Mouse (Mus musculus) myocyte (in vitro differentiated cells): ENCODE data around the gene Mdh1. TPM values are rescaled to one million over a fixed set of nuclear protein-coding genes. Genes with fewer than 3 reads are reported as not detected.

Experiments
- H3K27me3 ChIP-seq: one replicate; pipeline ENCODE4 v1.6.1; 2011; ENCODE audit not compliant: control insufficient read depth, insufficient read depth, insufficient read length
- H3K36me3 ChIP-seq: one replicate; pipeline ENCODE4 v1.6.1; 2011; ENCODE audit not compliant: control insufficient read depth, insufficient read depth
- H3K4me2 ChIP-seq: one replicate; pipeline ENCODE4 v1.6.1; 2011; ENCODE audit warnings: low read depth, control low read depth
- H3K4me3 ChIP-seq: one replicate; pipeline ENCODE4 v1.5.1; 2011; ENCODE audit warnings: mild to moderate bottlenecking, control low read depth, moderate library complexity
- H3K79me2 ChIP-seq: one replicate; pipeline ENCODE4 v1.6.1; 2011; ENCODE audit not compliant: control insufficient read depth, insufficient read depth
- H3ac ChIP-seq: one replicate; pipeline ENCODE4 v1.6.1; 2011; ENCODE audit not compliant: control insufficient read depth, insufficient read length
- CEBPB ChIP-seq: IDR thresholded peaks from 2 replicates; pipeline ENCODE4 v1.6.1; 2011; ENCODE audit warnings: mild to moderate bottlenecking, moderate library complexity; ENCODE audit not compliant: poor library complexity, insufficient read depth, severe bottlenecking
- E2F4 ChIP-seq: IDR thresholded peaks from one replicate; pipeline ENCODE4 v1.6.1; 2011; ENCODE audit warnings: mild to moderate bottlenecking, control low read depth, moderate library complexity; ENCODE audit not compliant: insufficient read depth
- MAX ChIP-seq: IDR thresholded peaks from one replicate; pipeline ENCODE4 v1.6.1; 2011; ENCODE audit warnings: low read depth, mild to moderate bottlenecking, control low read depth
- MYOD1 ChIP-seq, 3 experiments: IDR thresholded peaks; one replicate each; pipeline ENCODE4 v1.6.1; 2011; ENCODE audit warnings: control low read depth in 2 of 3, low read depth in 2 of 3, mild to moderate bottlenecking in 2 of 3, moderate library complexity in 1 of 3; ENCODE audit not compliant: insufficient read length in 2 of 3, control insufficient read depth in 1 of 3
- MYOG ChIP-seq, 3 experiments: IDR thresholded peaks; one replicate each; pipeline ENCODE4 v1.6.1; 2011; ENCODE audit warnings: control low read depth in 2 of 3, low read depth in 2 of 3, mild to moderate bottlenecking in 2 of 3; ENCODE audit not compliant: insufficient read length in 2 of 3, control insufficient read depth in 1 of 3, insufficient read depth in 1 of 3
- POLR2A ChIP-seq: IDR thresholded peaks from one replicate; pipeline ENCODE4 v1.6.1; 2011; ENCODE audit warnings: low read depth, mild to moderate bottlenecking, control low read depth, moderate library complexity; ENCODE audit not compliant: insufficient read length
- POLR2AphosphoS2 ChIP-seq: IDR thresholded peaks from one replicate; pipeline ENCODE4 v1.6.1; 2011; ENCODE audit warnings: low read depth, control low read depth; ENCODE audit not compliant: insufficient read length
- REST ChIP-seq: IDR thresholded peaks from one replicate; pipeline ENCODE4 v1.6.1; 2011; ENCODE audit warnings: mild to moderate bottlenecking, control low read depth, moderate library complexity; ENCODE audit not compliant: insufficient read depth, insufficient read length
- SRF ChIP-seq: IDR thresholded peaks from one replicate; pipeline ENCODE4 v1.6.1; 2011; ENCODE audit warnings: low read depth; ENCODE audit not compliant: control insufficient read depth, insufficient read length
- TCF12 ChIP-seq: IDR thresholded peaks from one replicate; pipeline ENCODE4 v1.6.1; 2011; ENCODE audit warnings: mild to moderate bottlenecking, control low read depth; ENCODE audit not compliant: poor library complexity, insufficient read depth, severe bottlenecking
- TCF3 ChIP-seq: IDR thresholded peaks from one replicate; pipeline ENCODE4 v1.6.1; 2011; ENCODE audit warnings: low read depth, control low read depth; ENCODE audit not compliant: insufficient read length
- USF1 ChIP-seq: IDR thresholded peaks from one replicate; pipeline ENCODE4 v1.6.1; 2011; ENCODE audit warnings: low read depth, mild to moderate bottlenecking, control low read depth, moderate library complexity
- polyA plus RNA-seq: library from polyadenylated mRNA; unstranded; fragments of >200 nt; fragmentation: generic; extraction: Trizol; gene quantifications from one replicate; pipeline ENCODE4 v1.2.1, GENCODE M21; 2012; ENCODE audit warnings: missing spikeins

Gene Mdh1
- polyA plus RNA-seq, 1 experiment = 184 TPM

DNA sequence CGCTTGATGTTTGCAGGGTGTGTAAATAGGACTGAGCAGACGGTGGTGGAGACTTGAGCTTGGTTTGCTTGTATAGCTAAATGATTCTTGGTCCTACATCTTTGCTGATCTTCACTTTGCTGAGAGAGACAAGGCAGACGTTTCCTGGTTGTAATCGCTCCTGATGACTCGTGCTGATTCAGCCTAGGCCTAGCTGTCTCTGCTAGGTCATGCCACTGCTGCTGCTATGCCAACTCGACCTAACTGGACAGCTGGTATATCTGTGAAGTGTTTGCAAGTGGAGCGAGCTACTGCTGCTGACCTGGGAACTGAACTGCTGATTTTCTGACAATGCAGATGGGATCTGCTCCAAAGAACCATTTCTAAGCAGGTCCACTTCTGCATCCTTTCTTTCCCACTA lies 9.3 kb upstream of the Mdh1 start:
- H3K27me3 ChIP-seq = no peaks in the 10 kb centered on the region
- H3ac ChIP-seq = no peak overlapping the region
- no peak overlapping the region for H3K4me3 ChIP-seq
- H3K4me2 ChIP-seq = no peak overlapping the region
- H3K36me3 ChIP-seq = no peaks in the 10 kb centered on the region
- TF ChIP-seq MYOG (IDR thresholded peaks at IDR 0.05; ENCODE audit: control insufficient read depth in 1 of 3, insufficient read depth in 1 of 3, insufficient read length in 2 of 3, low read depth in 2 of 3) (peak in 1 of 3 experiments; percentile 26), TCF3 (no peak), MYOD1 (IDR thresholded peaks at IDR 0.05; ENCODE audit: control insufficient read depth in 1 of 3, insufficient read length in 2 of 3, low read depth in 2 of 3) (peak in 1 of 3 experiments; percentile 42), POLR2A (no peak), MAX (no peak)
- H3K79me2 ChIP-seq = no peaks in the 10 kb centered on the region

DNA sequence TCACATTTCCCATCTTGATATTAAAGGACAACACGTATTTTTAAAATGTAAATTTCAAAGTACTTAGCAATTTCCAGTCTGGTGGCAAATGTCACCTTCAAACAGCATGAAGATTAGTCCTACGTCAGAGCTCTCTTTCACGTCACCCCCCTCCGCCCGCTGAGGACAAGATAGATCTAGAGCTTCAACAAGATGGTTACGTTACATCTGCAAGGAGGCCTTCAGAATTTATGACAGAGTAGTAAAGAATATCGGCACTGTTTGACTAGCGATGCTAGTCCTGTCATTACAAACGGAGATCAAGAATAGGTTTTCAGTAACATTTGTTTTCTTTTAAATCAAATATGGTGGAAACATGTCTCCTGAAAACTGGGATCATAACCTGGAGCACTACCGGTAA lies 1.2 kb downstream of the Mdh1 start:
- Histone ChIP-seq H3ac (peak overlapping the region; percentile 24), H3K4me2 (peak overlapping the region; percentile 85)

DNA sequence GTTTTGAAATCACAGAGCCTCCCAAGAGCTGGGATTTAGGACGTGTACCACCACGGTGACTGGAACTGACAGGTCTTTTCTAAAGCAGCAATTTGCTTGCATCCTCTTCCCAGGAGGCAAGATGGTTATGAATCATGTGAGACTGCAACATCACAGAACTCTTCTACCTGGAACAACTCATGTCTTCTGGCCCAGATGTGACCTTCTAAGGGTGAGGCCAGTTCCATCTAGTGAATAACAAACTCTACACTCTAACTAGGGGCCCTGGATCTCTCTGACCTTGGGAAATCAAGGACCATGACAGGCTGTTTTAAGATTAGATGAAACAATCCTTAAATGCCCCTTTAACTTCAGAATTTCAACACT lies 2.1 kb downstream of the Mdh1 start:
- Histone ChIP-seq H3K27me3 (no peaks in the 10 kb centered on the region), H3K4me3 (peak overlapping the region; percentile 87), H3K4me2 (peak overlapping the region; percentile 85), H3K79me2 (peaks cover 48% of the 10 kb centered on the region), H3K36me3 (peaks cover 13% of the 10 kb centered on the region), H3ac (no peak overlapping the region)
- no peak for TF ChIP-seq CEBPB
- no peak for TF ChIP-seq E2F4
- no peak for TF ChIP-seq MYOG (IDR thresholded peaks at IDR 0.05; ENCODE audit: control insufficient read depth in 1 of 3, insufficient read depth in 1 of 3, insufficient read length in 2 of 3, low read depth in 2 of 3)
- no peak for TF ChIP-seq POLR2AphosphoS2
- no peak for TF ChIP-seq TCF3
- TF ChIP-seq MAX = no peak
- TF ChIP-seq POLR2A = no peak
- no peak for TF ChIP-seq MYOD1 (IDR thresholded peaks at IDR 0.05; ENCODE audit: control insufficient read depth in 1 of 3, insufficient read length in 2 of 3, low read depth in 2 of 3)
- TF ChIP-seq TCF12 = no peak
- TF ChIP-seq SRF = no peak
- TF ChIP-seq REST = no peak
- no peak for TF ChIP-seq USF1

More for the DNA sequence above, 1.2 kb downstream of the Mdh1 start:
- peaks cover 48% of the 10 kb centered on the region for H3K79me2 ChIP-seq
- peak overlapping the region; percentile 87 for H3K4me3 ChIP-seq
- no peaks in the 10 kb centered on the region for H3K27me3 ChIP-seq
- peaks cover 6% of the 10 kb centered on the region for H3K36me3 ChIP-seq
- TF ChIP-seq MAX (no peak), CEBPB (no peak), MYOD1 (IDR thresholded peaks at IDR 0.05; ENCODE audit: control insufficient read depth in 1 of 3, insufficient read length in 2 of 3, low read depth in 2 of 3) (no peak), TCF3 (no peak), POLR2A (no peak), TCF12 (no peak), REST (no peak), MYOG (IDR thresholded peaks at IDR 0.05; ENCODE audit: control insufficient read depth in 1 of 3, insufficient read depth in 1 of 3, insufficient read length in 2 of 3, low read depth in 2 of 3) (no peak), E2F4 (no peak), POLR2AphosphoS2 (no peak)

DNA sequence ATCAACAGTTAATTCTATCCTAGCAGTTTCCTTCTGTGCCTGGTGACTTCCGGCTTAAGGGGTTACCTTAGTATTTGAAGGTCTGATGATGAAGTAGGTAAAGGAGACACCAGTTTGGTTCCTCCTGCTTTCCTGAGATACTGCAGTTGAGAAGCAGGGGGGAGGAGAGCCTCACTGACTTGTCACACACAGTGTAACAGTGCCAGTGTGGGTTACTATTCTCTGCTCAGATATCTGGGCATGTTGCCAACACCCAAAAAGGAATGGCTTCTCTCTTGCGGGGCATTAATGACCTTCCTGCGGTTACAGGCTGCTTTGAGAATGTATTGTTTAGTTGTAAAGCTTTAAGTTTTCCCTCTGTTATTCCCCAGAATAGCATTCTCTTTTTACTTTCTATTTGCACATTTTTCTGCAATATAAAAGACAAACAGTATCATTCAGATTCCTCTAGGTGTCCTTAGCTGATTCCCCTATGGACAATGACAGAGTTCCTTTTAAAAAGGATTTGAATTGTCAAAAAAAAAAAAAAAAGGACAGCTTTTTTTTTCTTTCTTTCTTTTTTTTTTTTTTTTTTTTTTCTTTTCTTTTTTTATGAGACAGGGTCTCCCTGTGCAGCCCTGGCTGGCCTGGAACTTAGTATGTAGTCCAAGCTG lies 2.6 kb downstream of the Mdh1 start:
- H3ac ChIP-seq = no peak overlapping the region
- H3K4me2 ChIP-seq = peak overlapping the region; percentile 85
- H3K36me3 ChIP-seq = peaks cover 18% of the 10 kb centered on the region
- TF ChIP-seq TCF12 (no peak), MYOD1 (IDR thresholded peaks at IDR 0.05; ENCODE audit: control insufficient read depth in 1 of 3, insufficient read length in 2 of 3, low read depth in 2 of 3) (no peak), SRF (no peak), POLR2AphosphoS2 (no peak), POLR2A (no peak), MYOG (IDR thresholded peaks at IDR 0.05; ENCODE audit: control insufficient read depth in 1 of 3, insufficient read depth in 1 of 3, insufficient read length in 2 of 3, low read depth in 2 of 3) (no peak), MAX (no peak), CEBPB (no peak), REST (no peak), E2F4 (no peak), USF1 (no peak), TCF3 (no peak)
- H3K79me2 ChIP-seq = peaks cover 48% of the 10 kb centered on the region
- peak overlapping the region; percentile 87 for H3K4me3 ChIP-seq
- H3K27me3 ChIP-seq = no peaks in the 10 kb centered on the region
